Mouse (Mus musculus): ENCODE data around the gene Gse1. TPM values are rescaled to one million over a fixed set of nuclear protein-coding genes. Genes with fewer than 3 reads are reported as not detected.

Gene Gse1
- polyA plus RNA-seq, 1 experiment, result 14.8 TPM

GRCm38 (mm10) chr8:120260677-120261076 lies 32.4 kb downstream of the Gse1 start:
- H3K4me3 ChIP-seq (ENCODE audit: insufficient read depth, low read depth, low read length), result no peak overlapping the region
- DNase-seq, result no peak
- no peaks in the 10 kb centered on the region for H3K27me3 ChIP-seq (replicated peaks; ENCODE audit: control insufficient read depth, insufficient read depth, low read length)
- no peak overlapping the region for H3K27ac ChIP-seq (ENCODE audit: insufficient read depth, low read depth, low read length)
- no peaks in the 10 kb centered on the region for H3K36me3 ChIP-seq (ENCODE audit: control insufficient read depth, insufficient read depth, low read length)
- no peaks in the 10 kb centered on the region; the same call in 1 of the 2 replicates for H3K4me1 ChIP-seq (ENCODE audit: control insufficient read depth, insufficient read depth, low read length)
- no peak for TF ChIP-seq POLR2A (IDR thresholded peaks at IDR 0.05; ENCODE audit: low read depth, low read length)
- TF ChIP-seq CTCF (conservative IDR thresholded peaks at IDR 0.05; ENCODE audit: insufficient read depth, insufficient read length, low read depth, low read length), result no peak
- 80% methylated on average over 5 of the region's 5 CpGs for WGBS

GRCm38 (mm10) chr8:120261338-120262120 lies 33.3 kb downstream of the Gse1 start:
- H3K4me1 ChIP-seq (ENCODE audit: control insufficient read depth, insufficient read depth, low read length), result no peaks in the 10 kb centered on the region; the same call in 1 of the 2 replicates
- WGBS, result 55% methylated on average over 21 of the region's 21 CpGs
- peak; percentile 43 for DNase-seq
- H3K27ac ChIP-seq (ENCODE audit: insufficient read depth, low read depth, low read length), result no peak overlapping the region
- H3K4me3 ChIP-seq (ENCODE audit: insufficient read depth, low read depth, low read length), result no peak overlapping the region
- TF ChIP-seq POLR2A (IDR thresholded peaks at IDR 0.05; ENCODE audit: low read depth, low read length) (no peak), CTCF (conservative IDR thresholded peaks at IDR 0.05; ENCODE audit: insufficient read depth, insufficient read length, low read depth, low read length) (no peak)
- H3K36me3 ChIP-seq (ENCODE audit: control insufficient read depth, insufficient read depth, low read length), result no peaks in the 10 kb centered on the region
- H3K27me3 ChIP-seq (replicated peaks; ENCODE audit: control insufficient read depth, insufficient read depth, low read length), result no peaks in the 10 kb centered on the region

GRCm38 (mm10) chr8:120263879-120264278 lies 35.6 kb downstream of the Gse1 start:
- 88% methylated on average over 5 of the region's 5 CpGs for WGBS
- no peaks in the 10 kb centered on the region; the same call in 1 of the 2 replicates for H3K4me1 ChIP-seq (ENCODE audit: control insufficient read depth, insufficient read depth, low read length)
- H3K27me3 ChIP-seq (replicated peaks; ENCODE audit: control insufficient read depth, insufficient read depth, low read length), result no peaks in the 10 kb centered on the region
- no peak overlapping the region for H3K4me3 ChIP-seq (ENCODE audit: insufficient read depth, low read depth, low read length)
- DNase-seq, result no peak
- H3K27ac ChIP-seq (ENCODE audit: insufficient read depth, low read depth, low read length), result no peak overlapping the region
- no peaks in the 10 kb centered on the region for H3K36me3 ChIP-seq (ENCODE audit: control insufficient read depth, insufficient read depth, low read length)
- no peak for TF ChIP-seq POLR2A (IDR thresholded peaks at IDR 0.05; ENCODE audit: low read depth, low read length)
- TF ChIP-seq CTCF (conservative IDR thresholded peaks at IDR 0.05; ENCODE audit: insufficient read depth, insufficient read length, low read depth, low read length), result no peak

GRCm38 (mm10) chr8:120264388-120264943 lies 36.2 kb downstream of the Gse1 start:
- DNase-seq, result no peak
- Histone ChIP-seq H3K4me3 (ENCODE audit: insufficient read depth, low read depth, low read length) (no peak overlapping the region), H3K36me3 (ENCODE audit: control insufficient read depth, insufficient read depth, low read length) (no peaks in the 10 kb centered on the region), H3K27ac (ENCODE audit: insufficient read depth, low read depth, low read length) (no peak overlapping the region), H3K27me3 (replicated peaks; ENCODE audit: control insufficient read depth, insufficient read depth, low read length) (no peaks in the 10 kb centered on the region), H3K4me1 (ENCODE audit: control insufficient read depth, insufficient read depth, low read length) (no peaks in the 10 kb centered on the region; the same call in 1 of the 2 replicates)
- 30% methylated on average over 13 of the region's 13 CpGs for WGBS
- TF ChIP-seq CTCF (conservative IDR thresholded peaks at IDR 0.05; ENCODE audit: insufficient read depth, insufficient read length, low read depth, low read length), result no peak
- no peak for TF ChIP-seq POLR2A (IDR thresholded peaks at IDR 0.05; ENCODE audit: low read depth, low read length)

GRCm38 (mm10) chr8:120264944-120265453 lies 36.7 kb downstream of the Gse1 start:
- Histone ChIP-seq H3K27me3 (replicated peaks; ENCODE audit: control insufficient read depth, insufficient read depth, low read length) (no peaks in the 10 kb centered on the region), H3K36me3 (ENCODE audit: control insufficient read depth, insufficient read depth, low read length) (no peaks in the 10 kb centered on the region), H3K4me3 (ENCODE audit: insufficient read depth, low read depth, low read length) (no peak overlapping the region), H3K4me1 (ENCODE audit: control insufficient read depth, insufficient read depth, low read length) (no peaks in the 10 kb centered on the region; the same call in 1 of the 2 replicates), H3K27ac (ENCODE audit: insufficient read depth, low read depth, low read length) (no peak overlapping the region)
- DNase-seq, result peak; percentile 79
- no peak for TF ChIP-seq CTCF (conservative IDR thresholded peaks at IDR 0.05; ENCODE audit: insufficient read depth, insufficient read length, low read depth, low read length)
- no peak for TF ChIP-seq POLR2A (IDR thresholded peaks at IDR 0.05; ENCODE audit: low read depth, low read length)
- WGBS, result 9% methylated on average over 16 of the region's 16 CpGs

- Histone ChIP-seq H3K27me3 (replicated peaks; ENCODE audit: control insufficient read depth, insufficient read depth, low read length) (no peaks in the 10 kb centered on the region), H3K27ac (ENCODE audit: insufficient read depth, low read depth, low read length) (no peak overlapping the region), H3K4me1 (ENCODE audit: control insufficient read depth, insufficient read depth, low read length) (no peaks in the 10 kb centered on the region; the same call in 1 of the 2 replicates), H3K4me3 (ENCODE audit: insufficient read depth, low read depth, low read length) (no peak overlapping the region), H3K36me3 (ENCODE audit: control insufficient read depth, insufficient read depth, low read length) (no peaks in the 10 kb centered on the region)
- TF ChIP-seq CTCF (conservative IDR thresholded peaks at IDR 0.05; ENCODE audit: insufficient read depth, insufficient read length, low read depth, low read length), result no peak
- TF ChIP-seq POLR2A (IDR thresholded peaks at IDR 0.05; ENCODE audit: low read depth, low read length), result no peak
- WGBS, result 17% methylated on average over 4 of the region's 4 CpGs
- peak; percentile 86 for DNase-seq
Measured at GRCm38 (mm10) chr8:120265471-120265870, 37.2 kb downstream of the Gse1 start.

- Histone ChIP-seq H3K4me1 (ENCODE audit: control insufficient read depth, insufficient read depth, low read length) (no peaks in the 10 kb centered on the region; the same call in 1 of the 2 replicates), H3K27me3 (replicated peaks; ENCODE audit: control insufficient read depth, insufficient read depth, low read length) (no peaks in the 10 kb centered on the region), H3K4me3 (ENCODE audit: insufficient read depth, low read depth, low read length) (no peak overlapping the region), H3K27ac (ENCODE audit: insufficient read depth, low read depth, low read length) (no peak overlapping the region), H3K36me3 (ENCODE audit: control insufficient read depth, insufficient read depth, low read length) (no peaks in the 10 kb centered on the region)
- peak; percentile 12 for DNase-seq
- WGBS, result 51% methylated on average over 19 of the region's 19 CpGs
- TF ChIP-seq CTCF (conservative IDR thresholded peaks at IDR 0.05; ENCODE audit: insufficient read depth, insufficient read length, low read depth, low read length) (no peak), POLR2A (IDR thresholded peaks at IDR 0.05; ENCODE audit: low read depth, low read length) (no peak)
Measured at GRCm38 (mm10) chr8:120268541-120268980, 40.3 kb downstream of the Gse1 start.

Data from kidney, adult 2 months (tissue).